Mouse (Mus musculus) retina, embryonic 14.5 days (tissue): ENCODE results near the gene Phpt1.

Experiments
- DNase-seq: peaks from one replicate; pipeline ENCODE4 v3.0.0-alpha.2; 2015; ENCODE audit warnings: low spot score

Phpt1 gene

GRCm38 (mm10) chr2:25582466-25583119 is 7.6 kb upstream of the Phpt1 start:
- peak; percentile 9 for DNase-seq

- no peak for DNase-seq
Measured at GRCm38 (mm10) chr2:25581901-25582301, 6.9 kb upstream of the Phpt1 start.

- DNase-seq, result peak; percentile 91
Measured at GRCm38 (mm10) chr2:25581294-25581864, 6.4 kb upstream of the Phpt1 start, which contains the start of gene Ajm1. Gene Ajm1 (minus strand): TSS chr2:25581757.

- DNase-seq, result no peak
Measured at GRCm38 (mm10) chr2:25580621-25581101, 5.6 kb upstream of the Phpt1 start.

- peak; percentile 70 for DNase-seq
Measured at GRCm38 (mm10) chr2:25579737-25580460, 4.9 kb upstream of the Phpt1 start.

GRCm38 (mm10) chr2:25578796-25579736 is 4.0 kb upstream of the Phpt1 start:
- no peak for DNase-seq

GRCm38 (mm10) chr2:25577951-25578795 is 3.1 kb upstream of the Phpt1 start:
- peak; percentile 55 for DNase-seq

- no peak for DNase-seq
Measured at GRCm38 (mm10) chr2:25576965-25577891, 2.2 kb upstream of the Phpt1 start.

- no peak for DNase-seq
Measured at GRCm38 (mm10) chr2:25576028-25576850, 1.2 kb upstream of the Phpt1 start.

GRCm38 (mm10) chr2:25575432-25576027 is 506 bp upstream of the Phpt1 start:
- DNase-seq, result peak; percentile 27

- no peak for DNase-seq
Measured at GRCm38 (mm10) chr2:25574136-25574535, 888 bp downstream of the Phpt1 start.

- DNase-seq, result no peak
Measured at GRCm38 (mm10) chr2:25573068-25573467, 2.0 kb downstream of the Phpt1 start.

GRCm38 (mm10) chr2:25571221-25571620 is 3.8 kb downstream of the Phpt1 start:
- DNase-seq, result no peak

- no peak for DNase-seq
Measured at GRCm38 (mm10) chr2:25569323-25569722, 5.7 kb downstream of the Phpt1 start.

- DNase-seq, result no peak
Measured at GRCm38 (mm10) chr2:25568473-25569019, 6.5 kb downstream of the Phpt1 start.

GRCm38 (mm10) chr2:25566558-25566957 is 8.5 kb downstream of the Phpt1 start:
- no peak for DNase-seq

GRCm38 (mm10) chr2:25565741-25566140 is 9.3 kb downstream of the Phpt1 start:
- no peak for DNase-seq

GRCm38 (mm10) chr2:25561946-25562345 is 13.1 kb downstream of the Phpt1 start:
- DNase-seq, result no peak
